Mouse (Mus musculus): ENCODE data around the gene Iffo2. TPM values are rescaled to one million over a fixed set of nuclear protein-coding genes. Genes with fewer than 3 reads are reported as not detected.

Gene Iffo2
- total RNA-seq, 1 experiment from 2014 or later = 14.8 TPM

GRCm38 (mm10) chr4:139608975-139609374 lies 78.6 kb downstream of the Iffo2 start:
- no peak for DNase-seq

DNA sequence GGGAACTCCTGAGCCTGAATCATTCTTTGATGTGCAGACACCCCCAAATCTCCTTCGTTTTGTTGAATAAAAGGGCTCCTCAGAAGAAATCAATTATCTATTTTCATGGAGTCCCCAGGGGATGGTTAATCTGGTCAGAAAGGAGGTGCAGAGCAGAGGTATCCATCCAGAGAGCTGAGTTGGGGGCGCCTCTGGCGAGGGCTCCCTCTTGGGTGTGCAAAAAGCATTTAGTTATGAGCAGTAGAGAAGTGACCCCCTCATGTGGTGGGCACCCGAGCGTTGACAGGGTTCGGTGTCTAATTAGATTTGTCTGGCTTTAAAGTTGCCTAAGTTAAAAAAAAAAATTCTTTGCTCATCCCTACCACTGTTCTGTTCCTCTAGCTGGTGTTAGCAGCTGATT lies 80.6 kb downstream of the Iffo2 start:
- no peak for DNase-seq

DNA sequence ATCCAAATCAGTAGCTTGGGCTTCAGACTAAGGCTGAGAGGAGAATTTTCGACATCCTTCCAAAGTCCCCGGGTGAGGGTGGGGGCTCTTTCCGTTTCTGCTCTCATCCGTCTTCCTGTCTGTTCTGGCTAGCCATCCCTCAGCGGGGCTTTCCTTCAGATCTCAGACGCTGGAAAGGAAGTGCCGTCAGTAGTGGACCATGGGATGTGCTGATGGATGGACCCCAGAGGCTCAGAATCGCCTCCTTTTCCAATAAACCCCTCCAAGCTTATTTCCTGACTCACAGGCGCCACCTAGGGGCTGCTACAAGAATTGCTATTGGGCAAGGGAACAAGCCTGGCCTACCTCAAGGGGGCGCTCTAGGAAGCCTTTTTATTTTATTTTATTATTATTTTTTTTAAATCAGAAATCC lies 81.2 kb downstream of the Iffo2 start:
- DNase-seq = peak; percentile 92

GRCm38 (mm10) chr4:139614524-139615260 lies 84.3 kb downstream of the Iffo2 start:
- no peak for DNase-seq

DNA sequence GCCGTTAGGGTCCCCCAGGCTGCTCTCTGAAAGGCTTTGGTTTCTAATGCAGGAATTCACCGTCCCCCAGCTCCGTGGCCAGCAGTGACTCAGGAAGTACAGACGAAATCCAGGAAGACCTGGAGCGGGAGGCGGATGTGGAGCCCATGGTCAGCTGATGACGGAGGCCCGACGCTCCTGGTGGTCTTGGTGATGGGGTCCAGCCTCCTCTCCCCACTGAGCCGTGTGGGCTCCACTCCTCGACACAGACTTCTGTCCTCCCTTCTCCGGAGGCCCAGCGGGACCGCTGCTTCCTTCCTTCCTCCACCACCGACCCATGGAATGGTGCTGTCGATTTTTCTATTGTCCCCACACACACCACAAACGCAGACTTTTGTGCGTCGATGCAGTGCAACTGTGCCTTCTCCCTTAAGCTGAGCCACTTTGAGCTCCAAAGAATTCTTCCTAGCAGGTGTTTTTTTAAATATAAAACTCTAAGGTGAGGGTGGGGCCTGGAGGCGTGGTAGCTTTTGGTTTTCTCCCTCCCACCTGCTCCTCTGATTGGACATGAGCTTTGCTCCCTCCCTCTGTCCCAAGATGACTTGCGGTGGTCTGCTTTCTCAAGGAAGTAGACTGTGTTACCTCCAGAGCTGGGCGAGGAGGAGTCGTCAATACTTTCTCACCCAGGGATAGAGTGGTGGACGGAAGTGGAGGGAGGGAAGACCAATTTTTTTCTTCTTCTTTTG lies 86.1 kb downstream of the Iffo2 start:
- peak; percentile 64 for DNase-seq

GRCm38 (mm10) chr4:139617001-139617364 lies 86.6 kb downstream of the Iffo2 start:
- DNase-seq = no peak

DNA sequence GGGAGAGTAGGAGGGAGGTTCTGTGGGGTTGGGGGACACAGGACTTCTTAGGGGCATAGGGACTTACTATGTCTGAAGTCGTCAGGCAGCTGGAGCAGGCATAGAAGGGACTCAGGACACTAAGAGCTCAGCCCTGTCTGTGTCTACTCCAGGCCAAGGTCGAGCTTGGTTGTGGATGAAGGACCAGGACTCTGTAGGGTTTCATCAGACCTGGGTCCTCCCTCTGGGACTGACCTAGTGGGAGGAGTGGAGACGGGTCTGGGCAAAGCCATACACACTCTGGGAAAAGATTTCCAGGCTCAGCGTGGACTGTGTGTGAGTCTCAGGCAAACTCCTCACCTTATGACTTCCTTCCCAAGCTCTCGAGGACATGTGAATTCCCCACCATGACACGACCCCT lies 89.4 kb downstream of the Iffo2 start:
- peak; percentile 75 for DNase-seq

GRCm38 (mm10) chr4:139622373-139623282 lies 92.3 kb downstream of the Iffo2 start, which contains the start of gene Aldh4a1:
Aldh4a1 (plus strand) TSS chr4:139622866.
- DNase-seq = peak; percentile 94

- DNase-seq = no peak
These were observed 93.2 kb downstream of the Iffo2 start for GRCm38 (mm10) chr4:139623434-139624115.

DNA sequence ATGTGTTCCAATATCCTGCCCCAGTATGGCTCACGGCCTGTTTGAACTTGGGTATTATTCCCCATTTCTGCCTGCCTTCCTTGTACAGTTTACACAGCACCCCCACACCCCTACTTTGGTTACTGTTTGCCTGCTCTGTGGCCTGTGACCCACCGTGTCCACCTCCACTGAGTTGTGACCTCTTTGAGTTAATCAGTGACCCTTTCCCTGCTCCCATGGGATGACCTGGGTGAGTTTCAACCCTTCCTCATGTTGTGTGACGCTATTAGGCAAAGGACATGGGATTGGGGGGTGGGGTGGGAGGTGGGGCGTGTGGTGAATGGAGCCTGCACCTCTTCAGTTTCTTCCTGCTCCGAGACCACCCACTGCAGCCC lies 93.8 kb downstream of the Iffo2 start:
- DNase-seq = no peak

DNA sequence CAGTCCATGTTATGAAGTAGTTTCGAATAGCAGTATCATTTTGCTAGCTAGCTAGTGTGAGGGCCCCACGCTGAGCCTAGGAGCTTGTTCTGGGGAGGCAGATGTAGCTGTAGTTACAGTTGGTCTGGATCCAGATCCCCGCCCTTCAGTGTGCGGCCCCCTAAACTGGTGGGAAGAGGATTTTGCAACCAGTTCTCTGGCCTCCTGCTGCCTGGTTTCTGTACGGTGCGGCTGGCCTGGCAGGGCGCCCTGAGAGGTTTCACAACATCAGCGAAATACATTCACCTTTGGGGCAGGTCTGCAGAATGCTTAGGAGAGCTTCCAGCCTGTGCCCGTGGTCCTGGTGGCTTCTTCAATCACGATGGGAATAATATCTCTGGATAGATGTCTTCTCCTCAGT lies 94.4 kb downstream of the Iffo2 start:
- peak; percentile 61 for DNase-seq

DNA sequence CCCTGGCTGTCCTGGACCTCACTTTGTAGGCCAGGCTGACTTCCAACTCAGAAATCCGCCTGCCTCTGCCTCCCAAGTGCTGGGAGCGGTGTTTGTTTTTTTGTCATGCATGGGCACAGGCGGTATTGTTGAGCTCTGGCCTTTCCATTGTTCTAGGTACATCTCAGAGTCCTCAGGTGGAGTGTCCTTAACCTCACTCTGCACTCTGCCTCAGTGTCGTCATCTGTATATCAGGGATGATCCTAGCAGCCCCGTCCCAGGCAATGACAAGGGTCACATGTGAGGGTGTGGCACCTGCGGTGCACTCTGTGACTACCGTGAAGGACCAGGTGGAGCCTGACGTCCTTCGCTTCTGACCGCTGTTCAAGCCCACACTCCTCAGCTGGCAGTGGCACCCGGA lies 97.0 kb downstream of the Iffo2 start:
- DNase-seq = no peak

DNA sequence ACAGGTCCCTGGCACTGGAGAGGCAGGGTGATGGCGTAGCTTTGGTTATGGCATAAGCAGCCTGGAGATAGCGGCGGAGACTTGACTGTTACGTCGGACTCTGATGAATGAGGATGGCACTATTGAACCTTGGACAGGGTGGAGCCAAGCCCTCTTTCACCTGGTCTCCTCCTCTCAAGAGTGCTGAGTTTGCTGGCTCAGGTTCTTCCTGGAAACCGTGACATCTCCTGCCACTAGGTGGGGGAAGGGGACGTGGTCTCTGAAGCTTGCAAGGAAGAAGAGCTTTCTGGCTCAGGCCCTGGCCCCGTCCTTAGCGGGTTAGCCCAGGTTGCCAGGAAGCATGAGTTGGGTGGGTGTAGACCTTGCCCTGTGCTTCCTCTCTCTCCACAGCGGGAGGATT lies 99.8 kb downstream of the Iffo2 start:
- no peak for DNase-seq

GRCm38 (mm10) chr4:139631141-139631540 lies 100.8 kb downstream of the Iffo2 start:
- DNase-seq = peak; percentile 51

- no peak for DNase-seq
These were observed 101.4 kb downstream of the Iffo2 start for GRCm38 (mm10) chr4:139631569-139632253.

GRCm38 (mm10) chr4:139632254-139632580 lies 101.9 kb downstream of the Iffo2 start:
- no peak for DNase-seq

DNA sequence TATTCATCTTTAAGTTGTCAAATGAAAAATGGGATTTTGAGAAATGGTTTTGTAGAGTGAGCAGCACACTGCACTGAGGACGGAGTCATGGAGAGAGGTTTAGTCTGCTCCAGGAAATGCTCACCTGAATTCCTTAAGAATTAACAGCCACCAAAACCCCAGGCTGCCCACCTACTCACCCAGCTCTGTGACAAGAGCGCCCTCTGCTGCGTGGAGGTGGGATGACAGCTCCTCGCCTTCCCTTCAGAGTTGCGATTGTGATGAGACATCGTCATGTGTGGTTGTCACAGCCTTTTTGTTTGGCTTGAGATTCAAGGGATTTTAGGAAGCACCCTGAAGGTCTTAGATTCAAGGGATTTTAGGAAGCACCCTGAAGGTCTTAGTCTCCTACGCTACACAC lies 106.0 kb downstream of the Iffo2 start:
- DNase-seq = peak; percentile 86

DNA sequence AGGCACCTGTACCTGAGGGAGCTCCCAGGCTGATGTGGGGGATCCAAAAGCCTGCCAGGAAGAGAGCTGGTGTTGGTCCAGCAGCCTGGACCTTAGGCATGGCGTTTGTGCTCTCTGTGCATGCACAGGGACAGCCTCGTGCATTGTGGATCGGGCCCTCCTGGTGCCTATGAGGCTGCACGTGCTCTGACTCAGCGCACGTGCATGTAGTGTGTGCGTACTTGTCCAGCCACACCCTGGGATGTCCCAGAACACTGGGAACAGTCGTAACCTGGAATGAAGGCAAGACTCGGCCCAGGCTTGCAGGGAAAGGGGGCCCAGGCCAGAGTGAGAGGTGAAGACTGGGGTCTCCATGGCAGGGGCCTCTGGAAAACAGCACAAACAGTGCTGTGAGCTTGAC lies 107.5 kb downstream of the Iffo2 start:
- DNase-seq = no peak

GRCm38 (mm10) chr4:139638356-139638755 lies 108.0 kb downstream of the Iffo2 start:
- no peak for DNase-seq

DNA sequence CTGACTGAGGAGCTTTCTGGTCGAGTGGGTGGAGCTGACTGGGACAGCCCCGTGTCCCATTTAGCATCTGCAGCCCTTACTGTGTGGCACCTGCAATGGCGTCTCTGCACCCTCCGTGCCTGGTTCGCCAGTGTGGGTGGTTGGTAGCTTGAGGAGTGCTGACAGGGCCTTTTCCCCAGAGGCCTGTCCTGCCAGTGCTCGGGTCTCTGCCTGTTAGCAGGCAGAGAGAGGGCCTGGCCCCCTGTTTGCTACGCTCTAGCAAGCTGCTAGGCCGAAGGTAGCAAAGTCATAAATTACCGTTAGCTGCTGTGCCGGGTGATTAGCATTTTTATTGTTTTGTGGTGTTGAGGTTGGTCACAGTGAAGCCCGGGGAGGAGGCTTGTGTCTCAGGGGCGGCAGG lies 109.5 kb downstream of the Iffo2 start:
- no peak for DNase-seq

- no peak for DNase-seq
These were observed 110.0 kb downstream of the Iffo2 start for GRCm38 (mm10) chr4:139640333-139640732.

- no peak for DNase-seq
These were observed 110.4 kb downstream of the Iffo2 start for GRCm38 (mm10) chr4:139640775-139641174.
